Mouse (Mus musculus): ENCODE results near the gene Topaz1. TPM values are rescaled to one million over a fixed set of nuclear protein-coding genes. Genes with fewer than 3 reads are reported as not detected.

Topaz1 gene
- 0.01 TPM in 1 of 2 replicates, not detected in the other for polyA plus RNA-seq (2012; rRNA removed)

DNA sequence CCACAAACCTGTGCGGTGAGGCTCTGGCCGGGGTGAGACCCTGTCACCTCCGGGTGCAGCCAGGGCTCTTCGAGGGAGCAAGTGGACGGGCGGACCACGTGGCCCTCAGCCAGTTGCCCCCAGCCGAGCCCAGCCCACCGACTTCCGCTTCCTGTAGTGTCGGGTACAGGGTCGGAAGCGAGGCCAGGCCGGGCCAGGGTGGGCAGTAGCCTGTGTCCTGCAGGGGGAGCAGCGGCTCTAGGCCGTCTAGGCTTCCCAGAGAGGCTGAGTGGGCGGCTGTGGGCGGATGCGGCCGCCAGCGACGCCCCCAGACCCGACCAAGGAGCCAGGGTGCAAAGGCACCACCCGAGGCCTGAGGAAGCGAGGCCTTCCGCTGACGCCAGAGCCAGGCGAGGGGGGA is at the start of gene Topaz1:
Gene Topaz1 (plus strand): TSS at position 287 of the 400 bp plus-strand sequence.

DNA sequence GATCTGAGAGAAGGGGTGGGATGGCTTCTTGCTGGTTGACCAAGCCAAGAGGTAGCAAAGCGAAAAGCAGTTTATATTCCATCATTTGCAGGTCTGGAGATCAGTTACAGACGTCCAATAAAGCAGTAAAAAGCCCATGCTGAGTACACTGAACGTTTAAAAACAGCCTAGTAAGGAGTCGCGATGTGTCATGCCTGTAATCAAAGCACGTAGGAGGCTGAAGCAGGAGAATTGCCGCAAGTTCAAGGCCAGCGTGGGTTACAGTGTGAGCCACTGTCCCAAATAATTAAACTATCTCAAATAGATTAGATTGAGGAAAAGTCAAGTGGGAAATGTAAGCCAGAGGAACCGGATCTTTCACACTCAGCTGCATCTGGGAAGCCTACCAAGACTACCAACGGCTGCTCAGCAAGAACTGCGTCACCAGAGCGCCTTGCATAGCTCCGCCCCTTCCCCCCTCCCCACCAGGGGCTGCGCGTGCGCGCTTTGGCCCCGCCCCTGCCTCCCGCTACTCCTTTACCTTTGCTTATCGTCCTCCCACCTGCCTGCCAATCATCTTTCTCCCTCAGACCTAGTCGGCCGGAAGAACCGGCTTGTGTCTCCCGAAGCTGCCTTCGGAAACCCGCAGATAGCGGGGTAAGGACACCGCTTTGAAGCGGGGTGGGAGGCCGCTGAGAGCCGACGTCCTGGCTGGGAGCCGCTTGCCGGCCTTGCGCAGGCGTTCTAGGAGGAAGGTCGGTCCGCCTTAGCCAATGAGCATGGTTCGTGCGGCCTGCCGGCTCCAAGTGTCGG is 58.1 kb downstream of the Topaz1 start, which contains the start of gene Tcaim:
Gene Tcaim (plus strand): TSS at position 487 of the 792 bp plus-strand sequence.

DNA sequence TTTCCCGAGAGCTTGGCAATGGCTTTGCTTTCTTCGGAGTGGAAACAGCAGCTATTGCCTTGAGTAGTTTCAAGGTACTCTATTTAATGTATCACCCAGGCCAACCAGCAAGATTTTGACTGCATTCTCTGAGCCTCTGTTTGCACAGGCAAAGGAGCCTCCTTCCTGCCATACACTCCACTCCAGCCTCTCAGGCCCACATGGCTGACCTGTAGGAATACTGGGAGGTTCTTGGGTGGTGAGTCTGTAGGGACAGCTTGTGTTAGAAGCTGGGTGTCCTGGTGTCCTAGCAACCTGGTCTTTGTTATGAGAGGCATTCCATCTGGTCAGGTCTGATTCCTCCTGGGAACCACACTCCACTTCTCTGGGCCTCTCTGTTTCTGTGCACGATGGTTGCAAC is 96.6 kb downstream of the Topaz1 start, which contains the start of gene Gm35549:
Gene Gm35549 (minus strand): TSS at position 276 of the 400 bp plus-strand sequence.

Other genes with a start within 250 kb of the Topaz1 start
- gene Tcaim, start 58.2 kb downstream of the Topaz1 start, polyA plus RNA-seq (2012; rRNA removed) = 1.5 and 1.9 TPM in 2 replicates
- not detected in 2 replicates for gene Gm35549, start 96.7 kb downstream of the Topaz1 start, polyA plus RNA-seq (2012; rRNA removed)
- 19.0 and 22.4 TPM in 2 replicates for gene Zfp445, start 118.7 kb downstream of the Topaz1 start, polyA plus RNA-seq (2012; rRNA removed)
- 0.63 and 0.71 TPM in 2 replicates for gene Zkscan7, start 138.3 kb downstream of the Topaz1 start, polyA plus RNA-seq (2012; rRNA removed)
- gene Zfp105, start 175.7 kb downstream of the Topaz1 start, polyA plus RNA-seq (2012; rRNA removed) = 1.2 and 1.3 TPM in 2 replicates
- 10.2 and 10.8 TPM in 2 replicates for gene 1110059G10Rik, start 203.7 kb downstream of the Topaz1 start, polyA plus RNA-seq (2012; rRNA removed)
- gene Kif15, start 203.7 kb downstream of the Topaz1 start, polyA plus RNA-seq (2012; rRNA removed) = 46.4 and 54.2 TPM in 2 replicates

Data from liver, embryonic 14 days (tissue).